Mouse (Mus musculus) midbrain, embryonic 14.5 days (tissue): Measurements from ENCODE around the gene Mogat2. TPM values are rescaled to one million over a fixed set of nuclear protein-coding genes. Genes with fewer than 3 reads are reported as not detected.

Experiments used
- ATAC-seq: fragments of 200-750 bp; cut with Nextera tagmentation; 2 replicates; pipeline ENCODE4 v1.8.0; 2017; ENCODE audit warnings: moderate number of reproducible peaks, moderate library complexity; ENCODE audit not compliant: low FRiP score, low TSS enrichment
- DNase-seq: peaks from one replicate; pipeline ENCODE4 v3.0.0-alpha.2; 2015
- H3K27ac ChIP-seq: fragments of 300-500 bp; sonication (generic); replicated peaks from 2 replicates; pipeline ENCODE4 v1.5.1; 2014; ENCODE audit warnings: mild to moderate bottlenecking, low read depth, low read length, moderate library complexity
- H3K27me3 ChIP-seq: fragments of 300-500 bp; sonication (generic); 2 replicates; pipeline ENCODE4 v1.6.1; 2014; ENCODE audit warnings: low read length, control low read depth, mixed read lengths; ENCODE audit not compliant: control insufficient read depth, insufficient read depth
- H3K36me3 ChIP-seq: fragments of 300-500 bp; sonication (generic); 2 replicates; pipeline ENCODE4 v1.6.1; 2014; ENCODE audit warnings: low read length, control low read depth; ENCODE audit not compliant: control insufficient read depth, insufficient read depth
- H3K4me1 ChIP-seq: fragments of 300-500 bp; sonication (generic); 2 replicates; pipeline ENCODE4 v1.6.1; 2014; ENCODE audit warnings: mild to moderate bottlenecking, antibody characterized with exemption, low read length, control low read depth; ENCODE audit not compliant: control insufficient read depth, insufficient read depth
- H3K4me2 ChIP-seq: fragments of 300-500 bp; sonication (generic); 2 replicates; pipeline ENCODE4 v1.6.1; 2014; ENCODE audit warnings: mild to moderate bottlenecking, low read length, moderate library complexity
- H3K4me3 ChIP-seq: fragments of 300-500 bp; sonication (generic); replicated peaks from 2 replicates; pipeline ENCODE4 v1.5.1; 2014; ENCODE audit warnings: low read depth, low read length
- H3K9ac ChIP-seq: fragments of 300-500 bp; sonication (generic); replicated peaks from 2 replicates; pipeline ENCODE4 v1.6.1; 2014; ENCODE audit warnings: mild to moderate bottlenecking, low read length, moderate library complexity
- H3K9me3 ChIP-seq: fragments of 300-500 bp; sonication (generic); 2 replicates; pipeline ENCODE4 v1.6.1; 2016; ENCODE audit warnings: low read length, control low read depth, mixed read lengths; ENCODE audit not compliant: control insufficient read depth
- WGBS: fragments of 180-500 bp; shearing (Covaris S2); extraction: QIAGEN DNeasy Blood & Tissue Kit; methylation state at CpG from one replicate; pipeline ENCODE4 v1.1.7; 2014; 5-methylcytosine and 5-hydroxymethylcytosine counted together
- polyA plus RNA-seq: library from polyadenylated mRNA; unstranded; fragments of >200 nt; fragmentation: Nextera tagmentation; extraction: Ambion mirVana; gene quantifications from 2 replicates; pipeline ENCODE4 v1.2.1, GENCODE M21; 2014

The Mogat2 gene
- polyA plus RNA-seq, 1 experiment from 2014 or later = 2.1 TPM

DNA sequence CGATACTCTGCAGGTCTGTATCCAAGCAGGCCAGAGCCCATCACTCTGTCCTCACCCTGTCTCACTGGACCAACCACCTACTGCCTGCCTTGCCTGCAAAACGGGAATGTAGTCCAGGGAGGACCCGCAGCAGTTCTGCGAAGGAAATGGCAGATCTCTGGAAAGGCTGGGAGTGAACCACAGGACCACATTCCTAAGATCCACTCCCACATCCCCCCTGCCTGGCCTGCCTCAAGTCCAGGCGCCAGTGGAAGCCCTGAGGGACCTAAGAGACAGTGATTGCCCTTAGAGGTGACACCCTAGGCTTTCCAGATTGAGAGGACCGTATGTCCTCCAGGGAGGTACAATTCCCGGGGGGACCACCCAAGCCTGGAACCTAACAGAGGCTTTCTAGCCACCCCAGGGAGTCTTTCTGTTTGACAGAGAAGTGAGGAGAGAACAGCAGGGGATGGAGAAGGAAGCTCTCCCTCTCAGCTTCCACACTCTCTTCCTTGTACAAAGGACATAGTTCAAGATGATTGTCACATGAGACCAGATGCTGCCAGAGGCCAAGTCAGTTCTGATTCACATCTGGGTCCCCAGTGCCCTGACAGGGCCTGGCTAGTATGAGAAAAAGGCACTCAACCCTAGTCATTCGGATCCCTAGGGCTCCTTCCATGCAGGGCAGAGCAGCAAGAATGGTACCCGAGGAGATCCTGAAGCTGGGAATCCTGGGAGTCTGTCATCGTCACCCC, 66.5 kb downstream of the Mogat2 start:
- DNase-seq (no peak), ATAC-seq (no peak)
- Histone ChIP-seq H3K27me3 (no peaks in the 10 kb centered on the region), H3K36me3 (no peaks in the 10 kb centered on the region), H3K9me3 (no peaks in the 10 kb centered on the region), H3K9ac (no peak overlapping the region), H3K4me1 (no peaks in the 10 kb centered on the region), H3K27ac (no peak overlapping the region), H3K4me2 (no peak overlapping the region), H3K4me3 (no peak overlapping the region)
- 75% methylated on average over 10 of the region's 10 CpGs for WGBS

DNA sequence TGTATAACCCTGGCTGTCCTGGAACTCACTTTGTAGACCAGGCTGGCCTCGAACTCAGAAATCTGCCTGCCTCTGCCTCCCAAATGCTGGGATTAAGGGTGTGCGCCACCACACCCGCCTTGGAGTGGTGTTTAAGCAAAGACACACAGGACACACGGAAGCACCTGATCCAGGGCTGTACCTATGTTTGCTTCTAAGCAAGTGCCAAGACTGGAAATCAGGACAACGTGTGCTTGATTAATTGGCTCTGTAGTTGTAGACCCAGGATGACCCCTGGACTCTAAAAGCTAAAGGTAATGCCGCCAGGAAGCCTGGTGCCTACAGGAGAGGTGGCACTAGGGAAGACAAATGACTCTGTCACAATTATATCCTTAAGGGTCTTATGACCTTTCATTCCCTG, 67.9 kb downstream of the Mogat2 start:
- 87% methylated on average over 6 of the region's 6 CpGs for WGBS
- H3K4me1 ChIP-seq = no peaks in the 10 kb centered on the region
- no peaks in the 10 kb centered on the region for H3K27me3 ChIP-seq
- no peaks in the 10 kb centered on the region for H3K36me3 ChIP-seq
- H3K9me3 ChIP-seq = no peaks in the 10 kb centered on the region
- no peak overlapping the region for H3K9ac ChIP-seq
- no peak overlapping the region for H3K4me3 ChIP-seq
- ATAC-seq (no peak), DNase-seq (no peak)
- no peak overlapping the region for H3K27ac ChIP-seq
- no peak overlapping the region for H3K4me2 ChIP-seq

DNA sequence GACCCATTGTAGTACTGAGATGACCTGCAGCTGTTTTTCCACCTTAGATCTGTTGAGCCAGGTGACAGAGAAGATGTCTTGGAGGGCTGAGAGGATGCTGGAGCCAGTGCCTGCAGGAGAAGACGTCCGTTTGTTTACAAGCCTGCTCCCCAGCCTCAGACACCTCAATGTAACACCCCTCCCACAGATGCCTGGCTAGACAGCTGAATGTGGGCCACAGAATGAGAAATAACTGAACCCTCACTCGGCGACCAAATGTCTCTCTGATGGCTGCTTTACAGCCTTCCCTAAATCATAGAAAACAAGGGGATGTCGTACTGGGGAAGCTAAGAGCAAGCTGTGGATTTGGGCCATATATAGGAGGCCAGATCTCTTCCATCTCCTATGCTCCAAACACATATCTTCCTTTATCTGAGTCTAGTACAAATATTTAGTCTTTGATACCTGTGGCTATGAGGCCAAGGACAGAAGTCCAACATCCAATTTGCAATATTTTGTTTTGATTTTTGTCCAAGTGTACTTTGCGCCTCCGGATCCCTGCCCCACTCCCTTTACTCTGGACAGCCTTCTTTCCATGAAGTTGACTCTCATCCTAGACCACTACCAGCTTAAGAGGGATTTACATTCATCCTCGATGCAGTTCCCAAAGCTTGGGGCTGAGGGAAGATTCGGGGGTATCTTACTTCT, 68.6 kb downstream of the Mogat2 start:
- no peak overlapping the region for H3K27ac ChIP-seq
- H3K4me1 ChIP-seq = no peaks in the 10 kb centered on the region
- H3K27me3 ChIP-seq = no peaks in the 10 kb centered on the region
- no peak for DNase-seq
- no peak for ATAC-seq
- no peaks in the 10 kb centered on the region for H3K36me3 ChIP-seq
- no peak overlapping the region for H3K4me3 ChIP-seq
- no peak overlapping the region for H3K4me2 ChIP-seq
- H3K9ac ChIP-seq = no peak overlapping the region
- H3K9me3 ChIP-seq = no peaks in the 10 kb centered on the region
- WGBS = 92% methylated on average over 9 of the region's 9 CpGs

Other genes with a start within 250 kb of the Mogat2 start
- 16.6 and 21.0 TPM in 2 replicates for gene Uvrag, start 97.5 kb downstream of the Mogat2 start, polyA plus RNA-seq
- gene Dgat2, start 55.9 kb downstream of the Mogat2 start, polyA plus RNA-seq = 15.1 and 16.6 TPM in 2 replicates
- 94.4 and 102 TPM in 2 replicates for gene Map6, start 28.8 kb upstream of the Mogat2 start, polyA plus RNA-seq
- gene Serpinh1, start 114.6 kb upstream of the Mogat2 start, polyA plus RNA-seq = 61.6 and 89.0 TPM in 2 replicates
- gene Gdpd5, start 142.8 kb upstream of the Mogat2 start, polyA plus RNA-seq = 38.9 and 40.0 TPM in 2 replicates
- 10.7 and 11.6 TPM in 2 replicates for gene Klhl35, start 227.4 kb upstream of the Mogat2 start, polyA plus RNA-seq
- 488 and 521 TPM in 2 replicates for gene Rps3, start 245.1 kb upstream of the Mogat2 start, polyA plus RNA-seq